Mouse (Mus musculus) megakaryocyte-erythroid progenitor cell, adult 5 weeks (primary cell): ENCODE data around the gene Sowahb. TPM values are rescaled to one million over a fixed set of nuclear protein-coding genes. Genes with fewer than 3 reads are reported as not detected.

Experiments
- polyA plus RNA-seq: library from polyadenylated mRNA; stranded (reverse); fragments of >175 nt; gene quantifications from 2 replicates; pipeline ENCODE4 v1.2.3, GENCODE M21; 2012

Gene Sowahb
- polyA plus RNA-seq = 0.07 and 0.09 TPM in 2 replicates

DNA sequence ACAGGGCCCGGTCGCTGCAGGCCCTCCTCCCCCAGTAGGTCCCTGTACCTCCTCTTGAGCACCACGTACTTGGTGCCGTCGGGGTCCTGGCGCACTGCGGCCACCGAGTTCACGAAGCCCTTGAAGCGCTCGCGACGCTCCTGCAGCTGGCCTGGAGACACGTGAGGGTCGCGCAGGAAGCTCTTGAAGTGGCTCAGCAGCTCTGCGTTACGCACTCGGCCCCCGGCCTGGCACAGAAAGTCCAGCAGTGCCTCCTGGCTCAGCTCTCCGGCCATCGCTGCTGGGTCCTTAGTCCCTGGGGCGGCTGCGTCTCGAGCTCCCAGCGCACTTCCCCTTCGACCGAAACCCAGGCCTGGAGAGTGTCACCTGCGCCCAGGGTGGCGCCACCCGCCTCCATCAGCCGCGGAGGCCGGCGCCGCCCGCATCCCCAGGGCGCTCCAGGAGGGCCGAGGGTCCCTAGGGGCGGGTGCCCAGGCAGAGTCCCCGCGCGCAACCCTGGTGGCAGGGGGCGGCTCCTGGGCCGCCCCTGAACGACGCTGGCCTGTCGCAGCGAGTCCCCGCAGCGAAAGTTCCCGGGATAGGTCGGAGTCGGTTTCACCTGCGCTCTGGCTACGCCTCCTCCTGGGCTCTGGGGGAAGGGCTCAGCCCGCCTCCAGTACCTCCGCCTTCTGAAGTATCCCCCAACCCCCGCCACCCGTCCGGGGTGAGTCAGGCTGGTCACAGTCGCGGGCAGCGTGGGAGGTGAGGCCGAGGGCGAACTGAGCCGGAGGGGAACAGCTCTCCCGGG is at the start of gene Sowahb:
Gene Sowahb, minus strand, starts transcription at position 439 of the 787 bp plus-strand sequence.

DNA sequence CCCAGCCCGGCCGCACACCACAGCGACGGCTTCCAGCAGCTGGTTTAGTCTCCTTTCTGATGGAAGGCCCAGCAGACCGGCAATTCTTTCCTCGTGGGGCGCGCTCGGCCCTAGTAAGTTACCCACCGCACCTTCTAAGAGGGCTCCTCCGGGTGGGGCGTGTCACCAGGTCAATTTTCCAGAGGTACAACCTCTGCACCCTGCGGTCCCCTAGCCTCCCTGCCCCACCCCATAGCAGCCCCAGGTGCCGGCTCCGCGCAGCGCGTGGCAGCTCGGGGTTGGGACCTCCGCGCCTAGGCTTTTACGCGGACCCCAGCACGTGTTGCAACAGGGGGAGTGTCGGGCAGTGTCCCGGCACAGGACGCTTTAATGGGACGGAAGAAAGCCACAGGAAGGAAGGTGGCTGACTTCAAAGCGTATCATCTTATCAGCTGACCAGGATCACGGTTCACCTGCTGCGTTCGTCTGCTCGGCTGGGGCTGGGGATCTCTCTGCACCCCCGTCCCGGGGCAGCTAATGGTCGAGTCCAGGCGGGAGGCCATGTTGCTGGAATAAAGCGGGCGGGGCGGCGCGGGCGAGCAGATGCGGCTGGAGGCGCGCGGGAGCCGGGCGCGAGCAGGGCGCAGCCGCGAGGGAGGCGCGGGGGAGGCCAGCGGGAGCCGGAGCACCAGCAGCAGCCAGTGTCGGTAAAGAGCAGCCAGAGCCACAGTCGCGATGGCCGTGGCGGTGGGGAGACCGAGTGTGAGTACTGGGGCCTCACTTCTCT is 48.2 kb upstream of the Sowahb start, which contains the start of gene Sept11:
Gene Sept11, plus strand, starts transcription at position 581 of the 766 bp plus-strand sequence.

Other genes with a start within 250 kb of the Sowahb start
- 16.1 and 19.3 TPM in 2 replicates for gene Sept11, start 48.4 kb upstream of the Sowahb start, polyA plus RNA-seq
- 95.7 and 102 TPM in 2 replicates for gene Ccni, start 161.5 kb upstream of the Sowahb start, polyA plus RNA-seq
- gene 2010109A12Rik, start 161.5 kb upstream of the Sowahb start, polyA plus RNA-seq = 0.44 and 0.76 TPM in 2 replicates
- gene Ccng2, start 222.2 kb upstream of the Sowahb start, polyA plus RNA-seq = 47.0 and 67.4 TPM in 2 replicates